In the genomic region with DNA sequence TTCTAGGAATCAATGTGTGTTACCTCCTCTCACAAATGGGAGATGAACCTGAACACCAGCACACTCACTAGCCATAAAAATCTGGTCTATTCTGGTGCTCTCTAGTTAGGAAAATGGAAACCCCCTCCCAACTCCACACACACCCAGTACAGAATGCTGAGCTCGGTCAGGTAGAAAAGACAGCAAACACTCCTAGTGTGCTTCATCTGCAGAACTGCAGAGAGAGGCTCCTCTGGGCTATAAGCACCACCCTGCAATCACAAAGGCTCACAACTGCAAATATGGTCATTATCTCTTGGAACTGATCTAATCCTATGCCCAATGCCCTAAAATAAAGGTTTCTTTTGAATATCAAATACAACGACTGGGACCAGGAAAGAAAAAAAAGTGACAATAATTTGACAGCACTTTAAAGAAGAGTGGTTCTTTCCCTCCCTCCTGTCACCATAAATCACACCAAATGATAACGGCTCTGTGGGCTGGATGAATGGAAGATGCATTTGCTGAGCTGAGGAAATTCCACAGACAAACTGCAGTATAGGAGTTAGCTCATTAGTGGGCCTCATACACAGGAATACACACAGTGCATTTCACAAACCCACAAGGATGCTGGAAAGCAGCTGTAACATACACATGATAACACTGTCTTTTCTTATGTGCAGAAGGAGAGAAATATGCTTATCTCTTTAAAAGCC, we compare ENCODE assay signal across 21 mouse cellular contexts.
DNase-seq lines count a peak whose midpoint lies in the region; ATAC-seq lines count a peak whose summit lies in the region.
"Had no signal": no experiment of that assay in that cellular context is flagged by ENCODE, and none has a peak within 500 bp of the region (broad histone marks: within the 10 kb centered on the region; RNA-seq: fewer than 3 reads in every experiment).

No protein-coding gene starts in this region.

- no peaks in the 10 kb centered on the region for H3K27me3 ChIP-seq in midbrain, embryonic 13.5 days
- no peaks in the 10 kb centered on the region for H3K27me3 ChIP-seq in midbrain, embryonic 11.5 days (ENCODE audit: control insufficient read depth, insufficient read depth, low read length)
- no peaks in the 10 kb centered on the region for H3K27me3 ChIP-seq in midbrain, embryonic 16.5 days (ENCODE audit: control insufficient read depth, insufficient read depth, low read depth, low read length)
- H3K27me3 ChIP-seq: heart, embryonic 15.5 days; limb, embryonic 13.5 days; lung, embryonic 15.5 days had no signal

- H3K36me3 ChIP-seq in midbrain, embryonic 13.5 days = no peaks in the 10 kb centered on the region
- H3K36me3 ChIP-seq in midbrain, embryonic 11.5 days (ENCODE audit: control insufficient read depth, insufficient read depth, low read length) = no peaks in the 10 kb centered on the region
- H3K36me3 ChIP-seq in midbrain, embryonic 16.5 days (ENCODE audit: control insufficient read depth, insufficient read depth, low read length) = no peaks in the 10 kb centered on the region
- H3K36me3 ChIP-seq: heart, embryonic 15.5 days; limb, embryonic 13.5 days; lung, embryonic 15.5 days had no signal

- ATAC-seq in midbrain, embryonic 13.5 days = peak; percentile 83
- no peak for ATAC-seq in midbrain, embryonic 11.5 days (ENCODE audit: low FRiP score)
- ATAC-seq in midbrain, embryonic 16.5 days = peak; percentile 75

- peak; percentile 17 for DNase-seq in embryo, embryonic 10 days (ENCODE audit: low spot score)
- no peak for DNase-seq in embryo, embryonic 9.5 days (ENCODE audit: extremely low spot score)
- DNase-seq in midbrain, embryonic 11.5 days (ENCODE audit: low spot score, missing footprints) = no peak
- no peak for DNase-seq in heart, postnatal 4 days
- no peak for DNase-seq in thymus, postnatal 10 days (ENCODE audit: low spot score in 2 of 2)
- no peak for DNase-seq in ovary, postnatal 36 days (ENCODE audit: low spot score)
- DNase-seq: adrenal gland, adult 2 months; cerebellum, adult 9-10 months; gastrocnemius, postnatal 25 days; heart, adult 2 months; kidney, adult 11 months; thymus, postnatal 36 days had no signal

- no peaks in the 10 kb centered on the region for H3K9me3 ChIP-seq in midbrain, embryonic 13.5 days
- H3K9me3 ChIP-seq in midbrain, embryonic 11.5 days (ENCODE audit: control insufficient read depth, low read length) = no peaks in the 10 kb centered on the region
- H3K9me3 ChIP-seq in midbrain, embryonic 16.5 days (replicated peaks; ENCODE audit: control insufficient read depth, low read length, poor library complexity, severe bottlenecking) = no peaks in the 10 kb centered on the region
- H3K9me3 ChIP-seq: heart, embryonic 15.5 days; limb, embryonic 13.5 days; lung, embryonic 15.5 days had no signal

- 39% methylated on average over 3 of the region's 3 CpGs for WGBS in midbrain, embryonic 13.5 days
- WGBS in midbrain, embryonic 11.5 days = 65% methylated on average over 3 of the region's 3 CpGs
- 32% methylated on average over 3 of the region's 3 CpGs for WGBS in midbrain, embryonic 16.5 days

- H3K27ac ChIP-seq in midbrain, embryonic 13.5 days = peak overlapping the region; percentile 60
- no peak overlapping the region for H3K27ac ChIP-seq in midbrain, embryonic 11.5 days (ENCODE audit: low read depth, low read length)
- H3K27ac ChIP-seq in midbrain, embryonic 16.5 days (ENCODE audit: low read length) = no peak overlapping the region
- H3K27ac ChIP-seq: heart, adult 2 months; heart, embryonic 15.5 days; kidney, postnatal 0 days; limb, embryonic 13.5 days; liver, embryonic 14.5 days; lung, embryonic 15.5 days; macrophage; stomach, postnatal 0 days had no signal

- H3K4me3 ChIP-seq in midbrain, embryonic 13.5 days (replicated peaks) = no peak overlapping the region
- no peak overlapping the region for H3K4me3 ChIP-seq in midbrain, embryonic 11.5 days (ENCODE audit: low read depth, low read length)
- no peak overlapping the region for H3K4me3 ChIP-seq in midbrain, embryonic 16.5 days (ENCODE audit: low read depth, low read length)
- H3K4me3 ChIP-seq: heart, adult 2 months; heart, embryonic 15.5 days; limb, embryonic 13.5 days; lung, embryonic 15.5 days had no signal

- H3K9ac ChIP-seq in midbrain, embryonic 13.5 days (replicated peaks) = no peak overlapping the region
- H3K9ac ChIP-seq in midbrain, embryonic 11.5 days (ENCODE audit: low read length) = no peak overlapping the region
- no peak overlapping the region for H3K9ac ChIP-seq in midbrain, embryonic 16.5 days (ENCODE audit: low read depth, low read length)
- H3K9ac ChIP-seq: heart, embryonic 15.5 days; limb, embryonic 13.5 days; liver, embryonic 14.5 days; lung, embryonic 15.5 days had no signal

- no peak overlapping the region for H3K4me2 ChIP-seq in midbrain, embryonic 13.5 days (replicated peaks)
- no peak overlapping the region for H3K4me2 ChIP-seq in midbrain, embryonic 11.5 days
- H3K4me2 ChIP-seq in midbrain, embryonic 16.5 days (ENCODE audit: low read length) = no peak overlapping the region
- H3K4me2 ChIP-seq: heart, embryonic 15.5 days; limb, embryonic 13.5 days; lung, embryonic 15.5 days had no signal

- peaks cover 31% of the 10 kb centered on the region for H3K4me1 ChIP-seq in midbrain, embryonic 13.5 days (replicated peaks)
- no peaks in the 10 kb centered on the region for H3K4me1 ChIP-seq in midbrain, embryonic 11.5 days (ENCODE audit: control insufficient read depth, insufficient read depth, low read length)
- peaks cover 14% of the 10 kb centered on the region for H3K4me1 ChIP-seq in midbrain, embryonic 16.5 days (ENCODE audit: control insufficient read depth, insufficient read depth, low read length)
- H3K4me1 ChIP-seq: heart, embryonic 15.5 days; limb, embryonic 13.5 days; lung, embryonic 15.5 days had no signal
